Mouse (Mus musculus): ENCODE measurements at regions not wholly inside any gene's neighbourhood (a gene's known extent, or its start where the extent isn't known, plus 50 kb on each side); places are given as distances from the start of the nearest gene placed in this dataset.

DNA sequence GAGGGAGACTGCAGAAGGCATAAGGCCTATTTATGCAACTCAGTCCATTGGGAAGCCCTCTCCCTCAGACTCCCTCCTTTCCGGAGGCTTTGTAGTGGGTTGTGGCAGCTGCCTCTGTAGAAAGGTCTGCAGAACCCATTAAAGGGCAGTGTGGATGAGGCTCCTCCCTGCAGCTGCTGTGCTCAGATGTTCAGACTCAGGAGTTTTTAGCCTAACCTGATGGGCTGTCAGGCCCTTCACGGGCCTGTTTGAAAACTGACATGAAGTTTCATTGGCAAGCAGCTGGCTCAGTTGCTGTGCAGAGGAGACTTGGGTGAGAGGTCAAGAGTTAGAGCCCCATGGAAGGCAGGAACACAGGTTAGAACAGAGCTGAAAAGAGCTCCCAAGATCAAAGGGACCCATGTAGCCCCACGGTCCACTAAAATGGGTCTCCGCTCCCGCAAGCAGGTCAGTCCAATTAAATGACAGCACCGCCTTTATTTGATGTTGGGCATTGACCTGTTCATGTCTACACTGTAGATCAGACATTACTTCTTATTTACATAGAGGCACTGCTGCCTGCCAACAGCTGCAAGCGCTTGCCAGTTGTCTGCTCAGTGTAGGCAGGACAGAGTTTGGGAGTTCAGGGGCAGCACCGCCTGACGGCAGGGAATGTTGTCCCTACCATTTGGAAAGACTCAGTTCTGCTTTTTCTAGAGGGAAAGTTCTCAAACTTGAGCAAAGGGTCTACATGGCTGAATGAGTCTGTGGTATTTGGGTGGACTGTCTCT, 53.8 kb upstream of the Usp46 start:
- DNase-seq: no peak

GRCm38 (mm10) chr5:74126015-74126896, 58.0 kb upstream of the Usp46 start:
- peak; percentile 87 for DNase-seq

- DNase-seq: no peak
Observed at GRCm38 (mm10) chr5:74127518-74127917, 59.3 kb upstream of the Usp46 start.

DNA sequence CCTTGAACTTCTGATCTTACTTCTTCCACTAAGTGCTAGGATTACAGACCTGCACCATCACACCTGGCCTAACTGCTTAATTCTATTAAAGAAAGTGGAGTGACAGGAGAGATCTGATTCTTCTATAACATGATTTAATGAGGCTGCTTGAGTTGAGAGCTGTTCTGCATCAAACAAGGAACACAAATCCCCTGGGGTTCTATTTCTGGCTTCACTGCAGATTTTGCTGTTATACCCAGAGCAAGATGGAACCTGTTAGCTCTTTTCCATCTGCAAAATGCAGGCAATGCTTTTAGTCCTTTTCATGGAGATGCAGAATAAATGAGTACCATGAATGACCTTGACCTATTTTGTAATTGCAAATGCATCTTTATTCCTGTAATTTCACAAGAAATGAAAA, 61.4 kb upstream of the Usp46 start:
- DNase-seq: no peak

- DNase-seq: no peak
Observed at GRCm38 (mm10) chr5:74132671-74133070, 62.4 kb upstream of the Rasl11b start.

DNA sequence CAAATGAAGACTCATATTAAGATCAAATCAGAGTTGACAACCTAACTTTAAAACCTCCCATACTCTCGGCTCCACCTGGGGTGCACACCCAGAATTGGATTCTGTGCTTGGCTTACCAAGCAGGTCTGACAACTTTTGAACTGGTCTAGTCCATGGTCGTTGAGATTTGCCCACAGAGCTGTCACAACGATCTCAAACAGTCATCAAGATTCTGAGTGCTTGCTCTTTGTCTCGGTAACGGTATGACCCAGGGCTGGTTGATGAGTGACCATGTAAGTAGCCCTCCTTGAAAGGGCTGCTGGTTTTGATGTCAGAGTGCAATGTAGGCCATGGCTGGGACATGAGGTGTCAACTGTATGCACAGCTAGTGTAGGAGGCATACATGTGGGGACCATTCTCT, 58.7 kb upstream of the Rasl11b start:
- peak; percentile 85 for DNase-seq

DNA sequence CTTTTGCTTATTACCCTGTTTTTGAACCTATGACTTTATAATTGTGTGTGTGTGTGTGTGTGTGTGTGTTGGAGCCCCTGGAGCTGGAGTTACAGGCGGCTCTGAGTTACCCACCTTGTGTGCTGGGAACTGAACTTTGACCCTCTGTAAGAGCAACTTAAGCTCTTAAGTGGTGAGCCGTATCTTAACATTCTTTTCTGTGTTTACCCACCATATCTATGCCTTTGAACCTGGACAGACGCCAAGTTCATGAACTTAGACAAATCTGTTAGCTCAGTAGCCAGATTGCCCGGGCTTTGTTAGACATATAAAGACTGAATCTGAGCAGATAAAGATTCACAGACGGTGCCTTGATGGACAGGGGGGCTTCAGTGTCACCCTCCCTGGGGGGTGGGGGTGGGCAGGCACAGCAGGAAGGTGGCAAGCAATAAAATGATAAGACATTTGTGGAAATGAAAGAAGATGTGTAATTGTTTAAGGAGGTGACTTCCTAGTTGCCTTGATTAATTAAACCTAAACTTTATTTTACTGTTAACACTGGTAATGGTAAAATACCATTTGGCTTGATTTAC, 58.1 kb upstream of the Rasl11b start:
- peak; percentile 84 for DNase-seq

- no peak for DNase-seq
Observed at GRCm38 (mm10) chr5:74143994-74144393, 51.1 kb upstream of the Rasl11b start.

DNA sequence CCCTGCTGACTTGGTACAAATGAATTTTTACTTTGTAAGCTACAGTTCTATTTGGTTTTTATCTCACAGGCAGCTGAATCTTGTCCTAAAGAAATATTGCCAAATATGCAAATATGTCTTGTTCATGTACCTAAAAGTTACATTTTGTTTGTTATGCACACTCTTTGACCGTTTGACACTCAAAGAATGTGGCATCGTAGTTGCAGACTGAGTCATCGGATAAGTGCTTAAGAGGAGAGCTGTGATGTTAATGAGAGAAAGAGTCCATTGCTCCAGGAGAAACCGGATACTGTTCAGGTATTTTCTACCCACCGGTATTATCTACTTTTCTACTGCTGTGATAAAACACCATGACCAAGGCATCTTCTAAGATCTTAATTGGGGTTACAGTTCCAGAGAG, 50.3 kb upstream of the Rasl11b start:
- peak; percentile 36 for DNase-seq
